Mouse (Mus musculus) kidney, postnatal 4 days (tissue): ENCODE data around the gene Rxrb.

Experiments
- DNase-seq, 2 experiments: peaks; one replicate each; pipeline ENCODE4 v3.0.0; 2021; ENCODE audit warnings: mixed read lengths in 2 of 2

Gene Rxrb

GRCm38 (mm10) chr17:34057224-34057623 is 25.6 kb downstream of the Rxrb start:
- DNase-seq: no peak

- DNase-seq: no peak
Measured at GRCm38 (mm10) chr17:34068864-34069263, 37.3 kb downstream of the Rxrb start.

GRCm38 (mm10) chr17:34072091-34072490 is 40.5 kb downstream of the Rxrb start:
- DNase-seq: no peak

- DNase-seq: peak; percentile 85 to 86
Measured at GRCm38 (mm10) chr17:34075271-34075670, 43.7 kb downstream of the Rxrb start.

- peak; percentile 83 to 86 for DNase-seq
Measured at GRCm38 (mm10) chr17:34077549-34077948, 45.9 kb downstream of the Rxrb start.

GRCm38 (mm10) chr17:34078148-34078547 is 46.5 kb downstream of the Rxrb start:
- peak in 1 of 2 experiments; percentile 10 for DNase-seq

- no peak for DNase-seq
Measured at GRCm38 (mm10) chr17:34079002-34079401, 47.4 kb downstream of the Rxrb start.

- peak in 1 of 2 experiments; percentile 26 for DNase-seq
Measured at GRCm38 (mm10) chr17:34079621-34080020, 48.0 kb downstream of the Rxrb start.

GRCm38 (mm10) chr17:34083104-34083503 is 51.5 kb downstream of the Rxrb start:
- DNase-seq: no peak

- no peak for DNase-seq
Measured at GRCm38 (mm10) chr17:34087386-34087785, 55.8 kb downstream of the Rxrb start.
